Mouse (Mus musculus) lung, postnatal 4 days (tissue): ENCODE measurements around the gene Gm11146.

Experiments
- DNase-seq, 2 experiments: peaks; one replicate each; pipeline ENCODE4 v3.0.0; 2021

Gene Gm11146

DNA sequence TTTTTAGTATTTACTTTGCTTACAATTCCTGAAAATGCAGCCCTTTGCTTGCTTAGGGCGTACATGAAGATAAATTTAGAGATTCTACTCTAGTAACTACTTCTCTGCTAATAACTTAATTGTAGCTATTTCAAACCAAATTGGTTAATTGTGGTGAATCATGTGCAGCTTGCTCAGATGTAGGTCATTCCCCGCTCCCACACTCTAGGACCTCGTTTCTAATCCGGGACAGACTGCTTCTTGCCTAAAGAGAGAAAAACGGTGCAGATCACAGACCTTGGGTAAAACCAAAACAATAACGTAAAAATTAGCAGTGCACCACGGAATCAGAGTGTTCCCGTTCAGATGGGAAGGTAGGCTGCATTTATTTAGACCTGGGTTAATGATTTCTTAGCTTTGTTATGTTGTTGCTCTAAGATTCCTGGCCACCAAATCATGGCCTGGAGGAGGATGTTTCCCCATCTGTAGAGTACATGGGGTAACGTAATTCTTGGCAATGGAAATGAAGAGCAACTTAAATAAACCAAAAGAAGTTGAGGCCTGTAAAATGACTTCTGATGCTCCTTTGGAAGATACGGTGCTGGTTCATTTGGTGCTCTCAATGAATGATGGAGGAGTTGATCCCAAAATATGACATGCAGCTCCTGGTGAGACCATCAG lies 45.3 kb downstream of the Gm11146 start:
- no peak for DNase-seq

DNA sequence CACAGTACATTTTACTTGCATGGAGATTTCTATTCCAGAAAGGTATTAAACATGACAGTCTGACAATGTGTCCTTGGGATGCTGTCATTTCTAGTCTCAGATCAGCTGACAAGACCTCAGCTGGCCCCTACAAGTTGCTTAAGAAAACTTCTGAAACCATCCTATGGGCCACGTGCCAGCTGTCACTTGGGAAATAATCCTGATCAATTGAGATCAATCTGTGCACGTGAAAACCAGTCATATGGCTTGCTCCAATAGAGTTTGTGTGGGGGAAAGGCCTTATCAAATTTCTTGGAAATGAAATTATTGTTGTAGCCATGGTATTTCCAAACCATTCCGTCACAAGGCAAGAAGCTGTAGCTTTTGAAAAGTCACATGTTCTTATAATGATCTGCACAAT lies 50.8 kb downstream of the Gm11146 start:
- no peak for DNase-seq
